Mouse (Mus musculus) cerebellum, adult 11-12 months (tissue): ENCODE data around the gene Fth1.
"Not testable (repeated sequence)": the region's sequence is repeated elsewhere in the genome, so short reads cannot be mapped to it uniquely, and the experiment has no call there.

Source experiments
- DNase-seq: peaks from one replicate; pipeline ENCODE4 v3.0.0; 2022

Fth1 gene

GRCm38 (mm10) chr19:9964205-9964916, 16.0 kb upstream of the Fth1 start:
- no peak for DNase-seq

- no peak for DNase-seq
Observed at GRCm38 (mm10) chr19:9966096-9966867, 14.1 kb upstream of the Fth1 start.

GRCm38 (mm10) chr19:9968081-9968787, 12.2 kb upstream of the Fth1 start:
- DNase-seq, result no peak

GRCm38 (mm10) chr19:9974853-9975252, 5.5 kb upstream of the Fth1 start:
- DNase-seq, result not testable (repeated sequence)

- no peak for DNase-seq
Observed at GRCm38 (mm10) chr19:9977085-9977484, 3.3 kb upstream of the Fth1 start.

- peak; percentile 44 for DNase-seq
Observed at GRCm38 (mm10) chr19:9978431-9978951, 1.9 kb upstream of the Fth1 start.

- no peak for DNase-seq
Observed at GRCm38 (mm10) chr19:9979156-9979555, 1.2 kb upstream of the Fth1 start.

GRCm38 (mm10) chr19:9981621-9982020, 1.2 kb downstream of the Fth1 start:
- no peak for DNase-seq

- peak; percentile 95 for DNase-seq
Observed at GRCm38 (mm10) chr19:9982151-9982851, 1.9 kb downstream of the Fth1 start.

- no peak for DNase-seq
Observed at GRCm38 (mm10) chr19:9982852-9983542, 2.6 kb downstream of the Fth1 start.

GRCm38 (mm10) chr19:9984111-9985055, 4.0 kb downstream of the Fth1 start:
- no peak for DNase-seq

- no peak for DNase-seq
Observed at GRCm38 (mm10) chr19:9985190-9985899, 4.9 kb downstream of the Fth1 start.

- DNase-seq, result no peak
Observed at GRCm38 (mm10) chr19:9985900-9986421, 5.6 kb downstream of the Fth1 start.

- no peak for DNase-seq
Observed at GRCm38 (mm10) chr19:9987192-9987591, 6.8 kb downstream of the Fth1 start.

GRCm38 (mm10) chr19:9987593-9987992, 7.2 kb downstream of the Fth1 start:
- no peak for DNase-seq

- DNase-seq, result no peak
Observed at GRCm38 (mm10) chr19:9989171-9989883, 8.9 kb downstream of the Fth1 start.

GRCm38 (mm10) chr19:9989884-9990256, 9.5 kb downstream of the Fth1 start:
- no peak for DNase-seq

GRCm38 (mm10) chr19:9991304-9991703, 10.9 kb downstream of the Fth1 start:
- peak; percentile 47 for DNase-seq
